Mouse (Mus musculus) R1 (cell line): ENCODE results near the gene Olfml2b.

Experiments
- DNase-seq: peaks from one replicate; pipeline ENCODE4 v3.0.0-alpha.2; 2018; ENCODE audit warnings: low read depth, low spot score

Olfml2b gene

GRCm38 (mm10) chr1:170729267-170729962, 85.1 kb downstream of the Olfml2b start:
- no peak for DNase-seq

GRCm38 (mm10) chr1:170731865-170732595, 87.7 kb downstream of the Olfml2b start:
- no peak for DNase-seq
